Mouse (Mus musculus) G1E (cell line): ENCODE results near the gene Cldn7. TPM values are rescaled to one million over a fixed set of nuclear protein-coding genes. Genes with fewer than 3 reads are reported as not detected.
"Not testable (repeated sequence)": the region's sequence is repeated elsewhere in the genome, so short reads cannot be mapped to it uniquely, and the experiment has no call there.

ENCODE experiments used
- ATAC-seq: 2 replicates; pipeline ENCODE4 v1.8.0; 2016; ENCODE audit warnings: mild to moderate bottlenecking; ENCODE audit not compliant: insufficient number of reproducible peaks, poor library complexity, low FRiP score, severe bottlenecking; ENCODE audit errors: extremely low read depth
- DNase-seq: peaks from one replicate; pipeline ENCODE4 v3.0.0; 2012; ENCODE audit warnings: low spot score
- H3K27me3 ChIP-seq: 2 replicates; pipeline ENCODE4 v1.6.1; 2012; ENCODE audit warnings: mild to moderate bottlenecking, low read length, inconsistent platforms; ENCODE audit not compliant: insufficient read depth
- H3K36me3 ChIP-seq: replicated peaks from 2 replicates; pipeline ENCODE3; 2012; ENCODE audit warnings: mild to moderate bottlenecking, inconsistent platforms
- H3K4me1 ChIP-seq: 2 replicates; pipeline ENCODE4 v1.6.1; 2012; ENCODE audit warnings: low read depth, low read length, inconsistent platforms, mixed read lengths; ENCODE audit not compliant: insufficient read depth
- H3K4me3 ChIP-seq: 2 replicates; pipeline ENCODE4 v1.5.1; 2012; ENCODE audit warnings: low read depth, mild to moderate bottlenecking, inconsistent platforms, low read length, moderate library complexity, mixed read lengths
- H3K9me3 ChIP-seq: replicated peaks from 2 replicates; pipeline ENCODE4 v1.6.1; 2012; ENCODE audit warnings: inconsistent platforms
- CTCF ChIP-seq: IDR thresholded peaks from 2 replicates; pipeline ENCODE4 v1.5.1; 2012; ENCODE audit warnings: low read depth, low read length, inconsistent platforms, mixed read lengths
- GATA1 ChIP-seq: IDR thresholded peaks from 2 replicates; pipeline ENCODE4 v1.6.1; 2012; ENCODE audit warnings: borderline replicate concordance, low read length, inconsistent platforms, mixed read lengths
- GATA2 ChIP-seq: IDR thresholded peaks from 2 replicates; pipeline ENCODE4 v1.6.1; 2012; ENCODE audit warnings: low read depth, low read length, inconsistent platforms, borderline replicate concordance
- POLR2AphosphoS5 ChIP-seq: IDR thresholded peaks from 2 replicates; pipeline ENCODE4 v1.6.1; 2012; ENCODE audit warnings: low read depth, low read length, inconsistent platforms; ENCODE audit not compliant: insufficient replicate concordance
- TAL1 ChIP-seq: conservative IDR thresholded peaks from 2 replicates; pipeline ENCODE4 v1.6.1; 2012; ENCODE audit warnings: low read depth, low read length, inconsistent platforms, mixed read lengths
- polyA plus RNA-seq: library from polyadenylated mRNA; stranded (reverse); fragments of >175 nt; gene quantifications from 2 replicates; pipeline ENCODE4 v1.2.3, GENCODE M21; 2012
- total RNA-seq, 2 experiments: library from RNA; stranded (forward) in 1 of 2; stranded (reverse) in 1 of 2; fragments of 200-1000 nt in 1 of 2; fragments of >200 nt in 1 of 2; fragmentation: Nextera tagmentation in 1 of 2; gene quantifications; 2 replicates each; pipeline ENCODE4 v1.2.3; 2014 to 2017

Gene Cldn7
- total and polyA plus RNA-seq, 3 experiments, result not detected

DNA sequence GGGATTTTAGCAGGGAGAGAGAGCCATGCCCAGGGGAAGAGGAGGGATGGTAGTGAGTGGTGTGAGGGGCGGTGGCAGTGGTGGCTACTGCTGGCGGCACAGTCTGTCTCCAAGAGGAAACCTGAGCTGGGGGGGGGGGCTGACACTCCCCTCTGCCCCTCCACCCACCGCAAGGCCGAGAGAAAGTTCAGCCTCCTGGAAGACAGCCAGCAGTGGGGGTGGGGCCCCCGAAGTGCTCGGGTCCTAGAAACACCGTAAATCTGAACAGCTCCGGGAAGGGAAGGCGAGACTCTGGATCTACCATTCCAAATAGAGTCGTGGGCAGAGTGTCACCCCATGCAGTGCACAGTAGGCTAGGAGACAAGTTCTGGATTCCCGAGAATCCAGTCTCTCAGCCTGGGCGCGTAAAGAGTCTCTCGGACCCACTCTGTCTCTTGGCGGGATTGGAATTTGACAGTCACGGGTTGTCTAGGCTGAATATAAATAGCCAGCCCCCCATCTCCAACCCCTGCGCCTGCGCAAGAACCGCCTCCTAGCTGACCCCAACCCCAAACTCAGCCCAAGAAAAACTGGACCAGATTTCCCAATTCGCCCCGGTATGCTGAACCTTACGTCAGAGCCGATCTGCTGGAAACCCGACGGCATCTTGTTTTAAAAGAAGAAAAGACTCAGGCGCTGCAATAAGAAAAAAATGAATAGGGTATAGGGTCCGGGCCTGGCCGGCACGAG lies 17.1 kb upstream of the Cldn7 start:
- peak overlapping the region; percentile 68; the same call in 1 of the 2 replicates for H3K4me3 ChIP-seq
- no peak for DNase-seq
- H3K36me3 ChIP-seq, result no peaks in the 10 kb centered on the region

DNA sequence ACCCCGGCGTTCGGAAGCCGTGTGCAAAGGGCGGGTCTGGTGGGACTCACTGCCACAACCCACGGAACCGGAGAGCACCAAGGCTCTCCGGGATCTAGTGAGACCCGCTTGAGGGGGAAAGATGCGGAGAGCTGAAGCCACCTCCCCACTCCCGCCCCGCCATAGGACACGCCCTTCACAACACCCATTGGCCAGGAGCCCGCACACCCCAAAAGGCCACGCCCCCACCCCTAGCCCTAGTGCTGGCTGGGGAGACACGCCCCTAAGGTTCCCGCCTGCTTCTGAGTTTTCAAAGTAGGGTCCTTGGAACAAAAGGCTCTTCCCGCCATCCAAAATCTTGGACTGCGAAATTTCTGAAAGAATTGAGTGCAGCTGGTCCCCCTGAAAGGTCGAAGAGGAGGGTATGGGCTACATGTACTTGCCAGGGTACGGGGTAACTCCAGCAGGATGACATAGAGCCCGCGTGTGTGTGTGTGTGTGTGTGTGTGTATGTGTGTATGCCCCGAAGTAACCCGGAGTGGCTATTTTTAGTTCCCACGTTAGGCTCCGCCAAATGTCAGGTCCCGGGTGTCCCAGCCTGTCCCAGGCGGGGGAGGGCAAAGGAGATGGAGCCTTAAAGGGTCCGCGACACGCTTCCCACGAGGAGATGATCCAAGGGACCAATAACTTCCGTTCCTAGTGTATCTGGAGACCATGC lies 16.4 kb upstream of the Cldn7 start, which contains the start of gene Slc2a4:
Slc2a4 (minus strand) TSS at position 123 of the 697 bp plus-strand sequence.
- Histone ChIP-seq H3K9me3 (no peaks in the 10 kb centered on the region), H3K27me3 (peaks cover 55% of the 10 kb centered on the region), H3K4me1 (peaks cover 45% of the 10 kb centered on the region), H3K4me3 (peak within 1 kb of the TSS; percentile 68; the same call in 1 of the 2 replicates), H3K36me3 (no peaks in the 10 kb centered on the region)
- ATAC-seq, result peak; percentile 92
- peak; percentile 98 for DNase-seq
- no peak for TF ChIP-seq POLR2AphosphoS5
- TF ChIP-seq CTCF, result no peak
- TF ChIP-seq GATA2, result no peak
- no peak for TF ChIP-seq TAL1
- TF ChIP-seq GATA1, result no peak

More for the DNA sequence above, 17.1 kb upstream of the Cldn7 start:
- Histone ChIP-seq H3K9me3 (no peaks in the 10 kb centered on the region), H3K4me1 (peaks cover 41% of the 10 kb centered on the region), H3K27me3 (peaks cover 58% of the 10 kb centered on the region)
- no peak for ATAC-seq
- TF ChIP-seq TAL1, result no peak
- TF ChIP-seq GATA1, result no peak
- no peak for TF ChIP-seq CTCF
- no peak for TF ChIP-seq POLR2AphosphoS5
- no peak for TF ChIP-seq GATA2

DNA sequence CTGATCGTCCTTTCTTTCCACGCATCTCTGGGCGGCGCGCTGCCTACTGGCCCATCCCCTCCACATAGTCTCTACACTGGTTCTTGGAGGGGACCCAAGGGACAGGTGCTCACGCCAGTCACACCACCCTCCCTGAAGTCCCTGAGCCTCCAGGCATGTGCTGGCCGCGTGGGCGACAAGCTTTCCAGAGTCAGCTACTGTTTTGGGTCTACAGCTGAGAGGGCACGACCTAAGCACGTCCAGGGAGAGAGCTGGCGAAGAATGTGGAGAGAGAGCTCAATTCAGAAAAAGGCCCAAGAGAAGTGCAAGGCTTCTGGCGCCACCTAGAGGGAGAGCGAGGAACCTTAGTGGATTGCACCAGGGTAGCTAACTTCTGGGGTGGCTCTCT lies 15.8 kb upstream of the Cldn7 start:
- ATAC-seq, result peak; percentile 25; the same call in 1 of the 2 replicates
- DNase-seq, result peak; percentile 74
- Histone ChIP-seq H3K4me1 (peaks cover 50% of the 10 kb centered on the region), H3K27me3 (peaks cover 54% of the 10 kb centered on the region), H3K4me3 (peak overlapping the region; percentile 68; the same call in 1 of the 2 replicates), H3K36me3 (no peaks in the 10 kb centered on the region), H3K9me3 (no peaks in the 10 kb centered on the region)
- TF ChIP-seq GATA2 (no peak), CTCF (peak; percentile 95)

DNA sequence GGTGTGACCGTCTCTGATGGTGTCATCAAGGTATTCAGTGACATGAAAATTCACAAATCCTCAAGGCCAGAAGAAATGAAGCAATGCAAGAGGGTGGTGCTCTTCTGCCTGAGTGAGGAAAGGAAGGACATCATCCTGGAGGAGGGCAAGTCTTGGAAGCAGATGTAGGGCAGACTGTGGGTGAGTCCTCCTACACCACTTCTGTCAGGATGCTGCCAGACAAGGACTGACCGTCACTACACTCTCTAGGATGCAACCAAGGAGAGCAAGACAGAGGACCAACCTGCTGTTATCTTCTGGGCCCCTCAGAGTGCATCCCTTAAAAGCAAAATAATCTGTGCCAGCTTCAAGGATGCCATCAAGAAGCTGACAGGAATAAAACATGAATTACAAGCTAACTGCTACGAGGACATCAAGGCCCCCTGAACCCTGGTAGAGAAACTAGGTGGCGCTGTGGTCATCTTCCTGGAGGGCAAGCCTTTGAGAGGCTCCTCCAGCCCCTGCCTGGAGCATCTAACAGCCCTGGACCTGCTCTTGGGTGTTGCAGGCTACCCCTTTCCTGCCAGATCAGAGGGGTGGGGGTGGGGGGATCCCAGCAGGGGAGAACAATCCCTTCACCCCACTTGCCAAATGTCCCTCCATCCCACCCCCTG lies 13.6 kb upstream of the Cldn7 start:
- Histone ChIP-seq H3K9me3 (no peaks in the 10 kb centered on the region), H3K4me3 (no peak overlapping the region), H3K4me1 (peaks cover 44% of the 10 kb centered on the region), H3K36me3 (no peaks in the 10 kb centered on the region), H3K27me3 (peaks cover 44% of the 10 kb centered on the region)
- TF ChIP-seq POLR2AphosphoS5, result no peak
- no peak for TF ChIP-seq TAL1
- TF ChIP-seq GATA2, result no peak
- TF ChIP-seq GATA1, result no peak
- no peak for TF ChIP-seq CTCF
- no peak for DNase-seq
- no peak for ATAC-seq

DNA sequence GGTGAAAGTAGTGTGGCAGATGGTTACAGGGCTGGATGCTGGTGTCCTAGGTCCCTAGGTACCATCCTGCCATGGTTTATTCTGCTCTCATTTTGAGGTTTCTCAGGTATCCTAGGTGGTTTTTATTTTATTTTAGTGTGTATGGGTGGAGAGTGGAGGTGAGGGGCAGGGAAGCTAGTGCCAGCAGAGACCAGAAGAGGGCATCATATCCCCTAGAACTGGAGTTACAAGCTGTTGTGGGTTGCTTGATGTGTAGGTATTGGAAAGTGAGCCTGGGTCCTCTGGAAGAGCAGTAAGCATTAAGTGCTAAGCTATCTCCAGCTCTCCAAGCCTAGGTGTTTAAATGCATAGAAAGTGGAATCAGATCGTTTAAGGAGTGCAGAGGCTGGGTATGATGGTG lies 12.3 kb upstream of the Cldn7 start:
- ATAC-seq, result no peak
- Histone ChIP-seq H3K27me3 (peaks cover 44% of the 10 kb centered on the region), H3K36me3 (no peaks in the 10 kb centered on the region), H3K4me1 (peaks cover 32% of the 10 kb centered on the region), H3K4me3 (no peak overlapping the region), H3K9me3 (no peaks in the 10 kb centered on the region)
- no peak for TF ChIP-seq TAL1
- no peak for TF ChIP-seq GATA1
- TF ChIP-seq GATA2, result no peak
- TF ChIP-seq CTCF, result no peak
- TF ChIP-seq POLR2AphosphoS5, result no peak
- DNase-seq, result no peak

DNA sequence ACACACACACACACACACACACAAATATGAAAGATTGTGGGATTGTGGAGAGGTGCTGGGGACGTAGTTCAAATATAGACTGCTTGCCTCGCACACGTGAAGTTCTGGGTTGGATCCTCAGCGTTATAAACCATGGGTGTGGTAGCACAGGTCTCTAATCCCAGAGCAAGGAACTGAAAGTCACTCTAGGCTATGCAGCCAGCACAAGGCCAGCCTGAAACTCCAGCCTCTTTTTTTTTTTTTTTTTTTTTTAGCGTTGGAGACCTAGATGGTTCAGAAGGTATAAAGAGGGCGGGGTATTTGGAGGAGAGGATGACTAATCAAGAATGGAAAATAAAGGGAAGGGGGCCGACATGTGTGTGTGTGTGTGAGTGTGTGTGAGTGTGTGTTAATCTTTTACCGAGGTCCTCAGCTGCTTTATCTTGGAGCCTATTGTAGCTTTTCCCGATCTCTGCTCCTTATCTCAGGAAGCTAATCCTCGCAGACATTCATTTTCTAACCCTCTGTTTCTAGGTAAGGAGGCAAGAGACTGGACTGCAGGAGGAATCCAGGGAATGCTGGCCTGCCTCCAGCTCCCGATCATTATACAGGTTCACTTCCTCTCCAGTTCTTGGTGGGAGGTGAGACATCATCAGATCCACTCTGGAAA lies 11.2 kb upstream of the Cldn7 start:
- DNase-seq (no peak), ATAC-seq (no peak)
- Histone ChIP-seq H3K36me3 (no peaks in the 10 kb centered on the region), H3K9me3 (no peaks in the 10 kb centered on the region), H3K27me3 (peaks cover 51% of the 10 kb centered on the region), H3K4me1 (peaks cover 20% of the 10 kb centered on the region), H3K4me3 (no peak overlapping the region)
- no peak for TF ChIP-seq TAL1

DNA sequence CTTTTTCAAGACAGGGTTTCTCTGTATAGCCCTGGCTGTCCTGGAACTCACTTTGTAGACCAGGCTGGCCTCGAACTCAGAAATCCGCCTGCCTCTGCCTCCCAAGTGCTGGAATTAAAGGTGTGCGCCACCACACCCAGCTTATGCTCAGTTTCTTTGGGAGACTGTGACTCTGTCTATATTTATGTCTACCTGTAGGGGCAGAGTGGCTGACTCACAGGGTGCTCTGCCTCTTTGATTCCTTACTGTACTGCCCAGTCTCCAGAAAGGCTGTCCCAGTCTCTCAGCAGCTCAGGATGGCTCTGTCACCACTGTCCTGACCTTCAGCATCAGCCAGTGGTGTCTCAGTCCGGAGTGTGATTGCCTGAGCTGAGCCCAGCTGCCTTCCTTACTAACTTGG lies 9.0 kb upstream of the Cldn7 start:
- not testable (repeated sequence) for ATAC-seq, H3K36me3 ChIP-seq, H3K4me3 ChIP-seq, DNase-seq, H3K9me3 ChIP-seq
- Histone ChIP-seq H3K27me3 (peaks cover 56% of the 10 kb centered on the region), H3K4me1 (peaks cover 10% of the 10 kb centered on the region)
